Mouse (Mus musculus) neural tube, embryonic 11.5 days (tissue): ENCODE data around the gene Sva. TPM values are rescaled to one million over a fixed set of nuclear protein-coding genes. Genes with fewer than 3 reads are reported as not detected.

Source experiments
- ATAC-seq: fragments of 200-750 bp; cut with Nextera tagmentation; 2 replicates; pipeline ENCODE4 v1.8.0; 2017; ENCODE audit warnings: moderate number of reproducible peaks, mild to moderate bottlenecking, moderate TSS enrichment, moderate library complexity; ENCODE audit not compliant: insufficient read depth, low FRiP score, low TSS enrichment
- DNase-seq: peaks from one replicate; pipeline ENCODE4 v3.0.0-alpha.2; 2015; ENCODE audit warnings: low spot score
- H3K27ac ChIP-seq: fragments of 300-500 bp; sonication (generic); 2 replicates; pipeline ENCODE4 v1.5.1; 2014; ENCODE audit warnings: low read depth, mild to moderate bottlenecking, low read length
- H3K27me3 ChIP-seq: fragments of 300-500 bp; sonication (generic); 2 replicates; pipeline ENCODE4 v1.6.1; 2014; ENCODE audit warnings: mild to moderate bottlenecking, low read length, mixed read lengths; ENCODE audit not compliant: control insufficient read depth, insufficient read depth
- H3K36me3 ChIP-seq: fragments of 300-500 bp; sonication (generic); 2 replicates; pipeline ENCODE4 v1.6.1; 2014; ENCODE audit warnings: mild to moderate bottlenecking, low read length, moderate library complexity, mixed read lengths; ENCODE audit not compliant: control insufficient read depth, insufficient read depth
- H3K4me1 ChIP-seq: fragments of 300-500 bp; sonication (generic); 2 replicates; pipeline ENCODE4 v1.6.1; 2014; ENCODE audit warnings: low read length, mixed read lengths; ENCODE audit not compliant: control insufficient read depth, insufficient read depth
- H3K4me2 ChIP-seq: fragments of 300-500 bp; sonication (generic); 2 replicates; pipeline ENCODE4 v1.6.1; 2014; ENCODE audit warnings: low read depth, mild to moderate bottlenecking, moderate library complexity
- H3K4me3 ChIP-seq: fragments of 300-500 bp; sonication (generic); 2 replicates; pipeline ENCODE4 v1.5.1; 2014; ENCODE audit warnings: low read depth, low read length
- H3K9ac ChIP-seq: fragments of 300-500 bp; sonication (generic); 2 replicates; pipeline ENCODE4 v1.6.1; 2014; ENCODE audit warnings: mild to moderate bottlenecking, low read length
- H3K9me3 ChIP-seq: fragments of 300-500 bp; sonication (generic); 2 replicates; pipeline ENCODE4 v1.6.1; 2016; ENCODE audit warnings: low read length; ENCODE audit not compliant: control insufficient read depth
- polyA plus RNA-seq: library from polyadenylated mRNA; unstranded; fragments of >200 nt; fragmentation: Nextera tagmentation; extraction: Ambion mirVana; gene quantifications from 2 replicates; pipeline ENCODE4 v1.2.1, GENCODE M21; 2014

Gene Sva
- polyA plus RNA-seq, result not detected in 2 replicates

- DNase-seq (no peak), ATAC-seq (no peak)
- Histone ChIP-seq H3K4me3 (no peak within 1 kb of the TSS), H3K4me2 (no peak within 1 kb of the TSS), H3K36me3 (no peaks in the 10 kb centered on the region), H3K27ac (no peak within 1 kb of the TSS), H3K27me3 (no peaks in the 10 kb centered on the region), H3K9ac (no peak within 1 kb of the TSS), H3K9me3 (no peaks in the 10 kb centered on the region), H3K4me1 (no peaks in the 10 kb centered on the region)
Observed at GRCm38 (mm10) chr6:42038094-42038493, at the start of gene Sva. Gene Sva (plus strand): TSS chr6:42038394.

Other genes starting within 250 kb of the Sva start
- not detected in 2 replicates for gene Pip, start 190.9 kb upstream of the Sva start, polyA plus RNA-seq
- gene Sval2, start 185.4 kb upstream of the Sva start, polyA plus RNA-seq, result not detected in 2 replicates
- gene Sval1, start 86.8 kb upstream of the Sva start, polyA plus RNA-seq, result not detected in 2 replicates
- not detected in 2 replicates for gene Sval3, start 70.3 kb upstream of the Sva start, polyA plus RNA-seq
- gene Tas2r139, start 102.5 kb downstream of the Sva start, polyA plus RNA-seq, result not detected in 2 replicates
- not detected in 2 replicates for gene Tas2r144, start 176.9 kb downstream of the Sva start, polyA plus RNA-seq
- 21.0 and 21.2 TPM in 2 replicates for gene Gstk1, start 207.5 kb downstream of the Sva start, polyA plus RNA-seq
- 0.27 and 0.35 TPM in 2 replicates for gene Tmem139, start 223.6 kb downstream of the Sva start, polyA plus RNA-seq
- 69.2 and 72.0 TPM in 2 replicates for gene Casp2, start 226.6 kb downstream of the Sva start, polyA plus RNA-seq
- gene Clcn1, start 248.3 kb downstream of the Sva start, polyA plus RNA-seq, result 0.92 and 1.7 TPM in 2 replicates